Mouse (Mus musculus) stomach, embryonic 14.5 days (tissue): ENCODE data around the gene Crip1. TPM values are rescaled to one million over a fixed set of nuclear protein-coding genes. Genes with fewer than 3 reads are reported as not detected.

Experiments
- ATAC-seq: fragments of 200-750 bp; cut with Nextera tagmentation; 2 replicates; pipeline ENCODE4 v1.8.0; 2017; ENCODE audit warnings: low read depth, moderate TSS enrichment; ENCODE audit not compliant: insufficient number of reproducible peaks, insufficient read depth, low FRiP score
- H3K27ac ChIP-seq: fragments of 300-500 bp; sonication (generic); 2 replicates; pipeline ENCODE4 v1.5.1; 2014; ENCODE audit warnings: mild to moderate bottlenecking, low read length, moderate library complexity, mixed read lengths
- H3K27me3 ChIP-seq: fragments of 300-500 bp; sonication (generic); 2 replicates; pipeline ENCODE4 v1.6.1; 2014; ENCODE audit warnings: low read length, control low read depth, mixed read lengths; ENCODE audit not compliant: control insufficient read depth, insufficient read depth
- H3K36me3 ChIP-seq: fragments of 300-500 bp; sonication (generic); 2 replicates; pipeline ENCODE4 v1.6.1; 2014; ENCODE audit warnings: mild to moderate bottlenecking, control low read depth, low read length, moderate library complexity, mixed read lengths; ENCODE audit not compliant: control insufficient read depth, insufficient read depth
- H3K4me1 ChIP-seq: fragments of 300-500 bp; sonication (generic); 2 replicates; pipeline ENCODE4 v1.6.1; 2014; ENCODE audit warnings: low read length, control low read depth, mixed read lengths; ENCODE audit not compliant: control insufficient read depth, insufficient read depth
- H3K4me2 ChIP-seq: fragments of 300-500 bp; sonication (generic); replicated peaks from 2 replicates; pipeline ENCODE4 v1.6.1; 2014; ENCODE audit warnings: low read depth, low read length, control low read depth
- H3K4me3 ChIP-seq: fragments of 300-500 bp; sonication (generic); 2 replicates; pipeline ENCODE4 v1.5.1; 2014; ENCODE audit warnings: low read depth, low read length, control low read depth
- H3K9ac ChIP-seq: fragments of 300-500 bp; sonication (generic); replicated peaks from 2 replicates; pipeline ENCODE4 v1.6.1; 2014; ENCODE audit warnings: low read depth, mild to moderate bottlenecking, control low read depth, low read length, moderate library complexity, mixed read lengths
- H3K9me3 ChIP-seq: fragments of 300-500 bp; sonication (generic); 2 replicates; pipeline ENCODE4 v1.6.1; 2016; ENCODE audit warnings: low read depth, low read length, control low read depth; ENCODE audit not compliant: control insufficient read depth
- WGBS: fragments of 180-500 bp; shearing (Covaris S2); extraction: QIAGEN DNeasy Blood & Tissue Kit; methylation state at CpG from one replicate; pipeline ENCODE4 v1.1.7; 2014; 5-methylcytosine and 5-hydroxymethylcytosine counted together
- polyA plus RNA-seq: library from polyadenylated mRNA; unstranded; fragments of >200 nt; fragmentation: Nextera tagmentation; extraction: Ambion mirVana; gene quantifications from 2 replicates; pipeline ENCODE4 v1.2.1, GENCODE M21; 2014

The Crip1 gene
- polyA plus RNA-seq, 1 experiment from 2014 or later = 261 TPM

DNA sequence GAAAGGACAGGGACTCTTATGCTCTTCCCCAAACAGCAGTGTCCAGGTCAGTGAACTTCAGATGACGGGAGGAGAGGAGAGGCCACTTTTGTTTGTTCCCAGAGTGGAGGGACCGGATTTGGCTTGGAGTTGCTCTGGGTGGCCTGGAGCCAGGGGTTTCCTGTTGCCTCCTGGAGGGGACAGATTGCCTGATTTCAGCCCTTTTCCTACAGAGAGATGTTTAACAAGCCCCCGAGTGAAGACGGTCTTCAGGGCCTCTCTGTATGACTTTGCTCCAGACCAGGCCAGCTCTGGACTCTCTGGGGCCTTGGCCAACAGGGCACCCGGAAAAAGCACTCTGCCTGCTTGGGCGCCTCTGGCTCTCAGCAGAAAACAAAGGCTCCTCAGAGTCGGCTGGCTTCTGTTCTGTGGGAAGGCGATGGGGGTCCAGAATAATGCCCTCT lies 4.6 kb upstream of the Crip1 start:
- H3K4me2 ChIP-seq = peak overlapping the region; percentile 61
- no peak overlapping the region for H3K9ac ChIP-seq
- peak overlapping the region; percentile 42; the same call in 1 of the 2 replicates for H3K4me3 ChIP-seq
- ATAC-seq = no peak
- peak overlapping the region; percentile 59; the same call in 1 of the 2 replicates for H3K27ac ChIP-seq
- peaks cover 3% of the 10 kb centered on the region; the same call in 1 of the 2 replicates for H3K27me3 ChIP-seq
- WGBS = 60% methylated on average over 8 of the region's 8 CpGs
- no peaks in the 10 kb centered on the region for H3K9me3 ChIP-seq
- H3K4me1 ChIP-seq = peaks cover 32% of the 10 kb centered on the region
- peaks cover 15% of the 10 kb centered on the region for H3K36me3 ChIP-seq

DNA sequence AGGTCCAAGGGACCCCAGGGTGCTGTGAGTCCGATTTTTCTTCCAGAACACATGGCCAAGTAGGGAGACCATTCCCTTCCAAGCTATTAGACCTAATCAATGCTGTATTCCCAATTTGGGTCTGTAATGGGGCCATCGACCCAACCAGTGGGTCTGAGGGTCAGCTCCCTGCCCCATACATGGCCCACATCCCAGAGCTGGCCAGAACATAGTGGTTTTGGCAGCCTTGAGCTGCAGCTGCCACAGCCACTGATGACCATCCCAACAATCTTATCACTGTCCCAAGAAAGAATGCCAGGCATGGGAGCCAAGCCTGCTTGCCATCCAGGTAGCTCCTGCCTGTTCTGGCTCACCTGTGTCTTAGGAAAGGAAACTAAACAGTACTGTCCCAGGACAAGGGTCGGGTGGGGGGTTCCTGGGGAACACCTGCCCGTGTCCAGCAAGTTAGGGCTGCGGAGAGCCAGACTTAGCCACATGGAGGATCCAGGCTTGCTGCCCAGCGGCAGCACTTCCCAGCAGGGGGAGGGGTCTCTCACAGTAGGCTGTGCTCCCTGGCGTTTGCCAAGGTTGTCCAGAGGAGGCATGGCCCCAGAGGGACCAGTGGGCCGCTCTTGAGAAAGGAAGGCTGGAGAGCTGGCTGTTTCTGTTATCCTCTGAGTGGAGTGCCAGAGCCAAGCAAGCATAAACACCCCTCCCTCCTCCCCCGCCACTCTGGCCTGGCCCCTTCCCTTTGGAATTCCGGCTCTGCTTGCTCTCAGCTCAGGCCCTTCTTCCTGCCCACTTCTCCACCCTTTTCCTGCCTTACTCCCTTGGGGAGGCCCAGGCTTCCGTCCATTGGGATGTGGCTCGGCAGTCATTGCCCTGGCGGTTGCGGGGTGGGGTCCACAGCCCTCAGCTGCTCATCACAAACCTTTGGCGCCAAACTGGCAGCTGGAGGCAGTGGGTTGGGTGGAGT lies 3.8 kb upstream of the Crip1 start:
- Histone ChIP-seq H3K27me3 (peaks cover 3% of the 10 kb centered on the region; the same call in 1 of the 2 replicates), H3K9me3 (no peaks in the 10 kb centered on the region), H3K27ac (peak overlapping the region; percentile 59), H3K4me1 (peaks cover 32% of the 10 kb centered on the region), H3K4me2 (peak overlapping the region; percentile 61), H3K4me3 (peak overlapping the region; percentile 42; the same call in 1 of the 2 replicates), H3K9ac (no peak overlapping the region), H3K36me3 (peaks cover 7% of the 10 kb centered on the region)
- ATAC-seq = peak; percentile 29; the same call in 1 of the 2 replicates
- 16% methylated on average over 15 of the region's 15 CpGs for WGBS

DNA sequence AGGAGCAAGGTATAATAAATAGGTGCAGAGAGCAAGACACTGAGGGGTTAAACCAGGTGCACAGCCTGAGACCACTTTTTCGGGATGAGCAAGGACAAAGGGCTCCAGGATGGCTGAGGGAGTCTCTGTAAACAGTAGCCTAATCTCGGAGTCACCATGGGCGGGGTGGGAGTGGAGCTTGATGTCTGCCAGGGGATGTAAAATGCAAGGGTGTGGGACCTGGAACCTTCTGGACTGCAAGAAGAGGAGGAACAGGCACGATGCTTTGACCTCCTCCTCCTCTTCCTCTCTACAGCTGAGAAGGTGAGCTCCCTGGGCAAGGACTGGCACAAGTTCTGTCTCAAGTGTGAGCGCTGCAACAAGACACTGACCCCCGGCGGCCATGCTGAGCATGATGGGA lies 3.0 kb upstream of the Crip1 start:
- Histone ChIP-seq H3K9ac (no peak overlapping the region), H3K4me1 (peaks cover 32% of the 10 kb centered on the region), H3K27ac (peak overlapping the region; percentile 23; the same call in 1 of the 2 replicates), H3K36me3 (no peaks in the 10 kb centered on the region; the same call in 1 of the 2 replicates), H3K4me3 (no peak overlapping the region), H3K27me3 (peaks cover 3% of the 10 kb centered on the region; the same call in 1 of the 2 replicates), H3K4me2 (peak overlapping the region; percentile 61), H3K9me3 (no peaks in the 10 kb centered on the region)
- no peak for ATAC-seq
- WGBS = 57% methylated on average over 7 of the region's 7 CpGs

DNA sequence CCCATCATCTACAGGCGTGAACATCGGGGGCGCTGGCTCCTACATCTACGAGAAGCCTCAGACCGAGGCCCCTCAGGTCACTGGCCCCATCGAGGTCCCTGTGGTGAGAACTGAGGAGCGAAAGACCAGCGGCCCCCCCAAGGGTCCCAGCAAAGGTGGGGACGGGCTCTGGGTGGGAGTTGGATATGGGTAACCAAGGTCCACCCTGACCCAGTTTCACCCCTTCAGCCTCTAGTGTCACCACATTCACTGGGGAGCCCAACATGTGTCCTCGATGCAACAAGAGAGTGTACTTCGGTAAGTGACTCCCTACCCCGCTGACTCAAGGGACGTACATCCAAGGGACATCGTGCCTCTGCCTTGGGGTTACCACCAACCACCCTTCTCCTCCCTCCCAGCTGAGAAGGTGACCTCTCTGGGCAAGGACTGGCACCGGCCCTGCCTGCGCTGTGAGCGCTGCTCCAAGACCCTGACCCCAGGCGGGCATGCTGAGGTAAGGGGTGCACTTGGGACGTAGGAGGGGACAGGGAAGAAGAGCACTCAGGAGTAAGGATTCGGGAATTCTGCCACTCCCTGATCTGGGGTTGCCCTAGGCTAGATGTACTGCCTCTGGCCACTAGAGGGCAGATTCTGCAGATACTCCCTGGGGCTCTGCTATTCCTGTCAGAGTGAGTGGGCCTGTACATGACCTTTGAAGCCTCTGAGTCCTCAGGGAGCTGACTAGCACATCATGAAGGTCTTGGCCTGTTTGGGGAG lies 1.9 kb upstream of the Crip1 start:
- H3K36me3 ChIP-seq = no peaks in the 10 kb centered on the region
- no peaks in the 10 kb centered on the region for H3K9me3 ChIP-seq
- H3K9ac ChIP-seq = no peak overlapping the region
- H3K4me1 ChIP-seq = peaks cover 31% of the 10 kb centered on the region
- H3K27ac ChIP-seq = no peak overlapping the region
- WGBS = 75% methylated on average over 20 of the region's 20 CpGs
- no peak overlapping the region for H3K4me2 ChIP-seq
- no peak overlapping the region for H3K4me3 ChIP-seq
- H3K27me3 ChIP-seq = peaks cover 3% of the 10 kb centered on the region; the same call in 1 of the 2 replicates
- no peak for ATAC-seq

DNA sequence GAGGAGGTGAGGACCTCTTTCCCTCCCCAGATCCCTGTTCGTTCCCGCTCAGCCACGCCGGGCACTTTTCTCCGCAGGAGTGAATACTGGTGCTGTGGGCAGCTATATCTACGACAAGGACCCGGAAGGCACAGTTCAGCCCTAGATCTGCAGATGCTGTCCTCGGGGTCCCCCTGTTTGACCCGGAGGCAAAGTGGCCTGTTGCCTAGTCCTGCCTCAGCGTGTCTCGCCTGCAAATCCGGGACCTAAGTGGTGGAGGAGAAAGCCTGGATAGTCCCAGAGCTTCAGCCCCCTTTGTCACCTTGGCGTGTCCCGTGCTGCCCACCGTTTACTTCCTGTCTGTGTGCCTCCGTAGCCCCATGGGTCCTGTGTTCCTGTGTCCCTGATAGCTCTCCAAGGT lies 1.2 kb upstream of the Crip1 start:
- H3K27ac ChIP-seq = no peak overlapping the region
- H3K4me2 ChIP-seq = no peak overlapping the region
- H3K9ac ChIP-seq = no peak overlapping the region
- no peaks in the 10 kb centered on the region for H3K36me3 ChIP-seq
- peaks cover 3% of the 10 kb centered on the region; the same call in 1 of the 2 replicates for H3K27me3 ChIP-seq
- 94% methylated on average over 16 of the region's 16 CpGs for WGBS
- no peak for ATAC-seq
- no peak overlapping the region for H3K4me3 ChIP-seq
- no peaks in the 10 kb centered on the region for H3K9me3 ChIP-seq
- H3K4me1 ChIP-seq = peaks cover 24% of the 10 kb centered on the region

DNA sequence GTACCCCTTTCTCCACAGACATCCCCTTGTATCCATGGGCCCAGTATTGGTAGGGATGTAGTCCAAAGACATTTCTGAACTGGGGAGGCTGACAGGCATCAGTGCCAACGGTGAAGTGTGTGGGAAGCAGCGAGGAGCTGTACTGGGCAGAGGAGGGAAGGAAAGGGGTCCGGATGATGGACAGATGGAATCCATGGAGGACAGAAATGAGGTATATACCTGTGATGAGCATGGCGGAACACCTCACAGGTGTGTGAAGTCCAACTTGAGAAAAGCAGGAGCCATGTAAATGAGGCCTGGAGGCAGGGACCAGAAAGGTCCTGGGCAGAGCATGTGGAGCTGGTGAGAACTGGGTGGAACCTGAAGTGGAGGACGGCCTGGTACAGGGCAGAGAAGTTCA lies 525 bp upstream of the Crip1 start:
- Histone ChIP-seq H3K4me3 (no peak overlapping the region), H3K27me3 (peaks cover 3% of the 10 kb centered on the region; the same call in 1 of the 2 replicates), H3K27ac (no peak overlapping the region), H3K9me3 (no peaks in the 10 kb centered on the region), H3K4me1 (peaks cover 24% of the 10 kb centered on the region), H3K36me3 (no peaks in the 10 kb centered on the region), H3K9ac (no peak overlapping the region), H3K4me2 (no peak overlapping the region)
- no peak for ATAC-seq
- 87% methylated on average over 5 of the region's 5 CpGs for WGBS

DNA sequence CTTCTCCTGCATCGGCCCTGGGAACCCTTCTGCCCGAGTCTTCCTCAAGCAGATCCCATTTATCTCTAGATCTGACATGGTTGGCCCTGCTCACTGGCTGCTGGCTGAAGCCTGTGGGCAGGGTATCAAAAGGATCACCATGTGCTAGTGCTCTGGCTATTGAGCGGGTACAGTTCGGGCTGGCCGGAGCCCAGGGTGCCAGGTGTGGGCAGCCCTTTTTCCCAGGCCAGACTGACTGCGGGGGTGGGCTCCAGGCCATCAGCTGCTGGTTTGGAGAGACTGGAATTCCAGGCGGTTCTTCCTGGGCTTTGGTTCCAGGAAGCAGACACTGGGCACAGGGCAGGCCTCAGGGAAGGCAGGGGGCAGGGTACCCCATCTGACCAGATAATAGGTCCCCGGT lies 1.4 kb downstream of the Crip1 start:
- Histone ChIP-seq H3K9ac (no peak overlapping the region), H3K4me1 (peaks cover 27% of the 10 kb centered on the region), H3K27ac (no peak overlapping the region), H3K9me3 (no peaks in the 10 kb centered on the region), H3K36me3 (no peaks in the 10 kb centered on the region), H3K4me2 (no peak overlapping the region), H3K27me3 (0 out of 2 replicates have a peak, but pooled peaks cover 3% of the 10 kb centered on the region), H3K4me3 (no peak overlapping the region)
- no peak for ATAC-seq
- WGBS = 79% methylated on average over 8 of the region's 8 CpGs

DNA sequence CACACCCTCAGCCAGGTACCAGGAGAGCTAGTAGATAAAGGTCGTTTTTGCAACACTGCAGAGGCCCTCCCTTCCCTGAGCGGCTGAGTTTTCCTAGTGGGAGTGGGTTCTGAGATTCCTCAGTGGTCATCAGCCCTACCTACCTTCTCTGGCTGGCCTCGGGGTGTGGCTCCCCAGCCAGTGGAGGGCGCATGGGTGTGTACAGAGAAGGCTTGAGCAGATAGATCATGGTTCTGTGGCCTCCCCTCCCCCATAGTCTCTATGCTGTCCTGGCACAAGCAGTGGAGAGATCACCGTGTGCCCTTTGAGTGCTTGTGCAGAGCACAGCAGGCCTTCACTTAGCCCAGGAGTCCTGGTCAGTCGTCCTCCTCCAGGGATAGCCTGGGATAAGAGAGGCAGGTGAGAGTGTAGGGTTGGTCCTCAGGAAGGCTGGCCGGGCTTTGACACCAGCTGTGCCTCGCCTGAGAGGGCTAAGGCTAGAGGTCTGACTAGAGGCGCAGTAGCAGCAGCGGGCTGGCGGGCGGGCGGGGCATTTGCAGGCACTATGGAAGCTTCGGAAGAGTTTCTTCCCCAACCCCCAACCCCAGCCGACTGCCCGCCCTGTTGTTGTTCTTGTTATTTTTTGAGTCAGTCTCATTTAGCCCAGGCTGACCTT lies 2.4 kb downstream of the Crip1 start:
- WGBS = 40% methylated on average over 16 of the region's 16 CpGs
- no peak overlapping the region for H3K4me2 ChIP-seq
- H3K36me3 ChIP-seq = no peaks in the 10 kb centered on the region
- ATAC-seq = no peak
- H3K9ac ChIP-seq = no peak overlapping the region
- 0 out of 2 replicates have a peak, but pooled peaks cover 3% of the 10 kb centered on the region for H3K27me3 ChIP-seq
- H3K4me1 ChIP-seq = peaks cover 20% of the 10 kb centered on the region
- H3K4me3 ChIP-seq = no peak overlapping the region
- H3K9me3 ChIP-seq = no peaks in the 10 kb centered on the region
- no peak overlapping the region for H3K27ac ChIP-seq
